Mouse (Mus musculus): Measurements from ENCODE around the gene Klc3.
A peak's percentile ranks its signal among the peaks of the same experiment; 100 is the strongest.

The Klc3 gene

GRCm38 (mm10) chr7:19405417-19405816 lies 1.5 kb upstream of the Klc3 start:
- DNase-seq, result peak; percentile 82

GRCm38 (mm10) chr7:19404476-19404875 lies 572 bp upstream of the Klc3 start, which contains the start of gene Ckm:
TSS of gene Ckm (plus strand) at chr7:19404776.
- DNase-seq, result no peak

DNA sequence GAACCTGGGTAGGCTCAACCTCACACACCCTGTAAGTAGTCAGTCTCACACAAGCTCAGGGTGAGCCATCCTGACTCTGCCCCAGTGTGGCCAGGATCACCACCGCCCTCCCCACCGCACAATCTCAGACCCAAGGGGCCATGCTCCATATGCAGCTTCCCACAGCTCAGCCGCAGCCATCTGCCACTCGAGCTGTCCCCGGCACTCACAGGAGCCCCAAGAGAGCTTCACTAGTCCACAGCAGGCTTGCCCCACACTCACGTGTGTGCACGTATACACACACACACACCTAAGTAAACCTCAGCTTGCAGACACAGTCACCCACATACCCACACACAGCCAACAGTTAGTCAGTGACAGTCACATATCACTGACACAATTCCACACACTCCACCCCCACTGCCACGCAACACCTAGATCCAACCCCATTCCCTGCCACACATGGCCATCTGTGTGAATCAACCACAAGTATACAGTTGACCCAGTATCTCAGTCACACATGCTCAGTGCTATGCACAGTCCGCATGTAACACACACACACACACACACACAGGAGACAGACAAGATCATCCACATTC lies 1.3 kb downstream of the Klc3 start:
- no peak for DNase-seq

DNA sequence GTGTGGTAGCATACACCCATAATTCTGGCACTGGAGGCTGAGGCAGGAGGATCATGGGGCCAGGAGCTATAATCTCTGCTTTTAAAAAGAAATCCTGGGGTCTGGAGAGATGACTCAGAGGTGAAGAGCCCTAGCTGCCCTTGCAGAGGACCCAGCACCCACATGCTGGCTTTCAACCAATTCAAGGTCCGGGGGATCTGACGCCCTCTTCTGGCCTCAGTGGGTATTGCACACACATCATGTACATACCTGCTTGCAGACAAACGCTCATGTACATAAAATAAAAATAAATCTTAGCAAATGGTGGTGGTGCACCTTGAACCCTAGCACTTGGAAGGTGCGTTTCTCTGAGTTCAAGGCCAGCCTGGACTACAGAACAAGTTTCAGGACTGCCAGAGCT lies 3.0 kb downstream of the Klc3 start:
- DNase-seq, result no peak

DNA sequence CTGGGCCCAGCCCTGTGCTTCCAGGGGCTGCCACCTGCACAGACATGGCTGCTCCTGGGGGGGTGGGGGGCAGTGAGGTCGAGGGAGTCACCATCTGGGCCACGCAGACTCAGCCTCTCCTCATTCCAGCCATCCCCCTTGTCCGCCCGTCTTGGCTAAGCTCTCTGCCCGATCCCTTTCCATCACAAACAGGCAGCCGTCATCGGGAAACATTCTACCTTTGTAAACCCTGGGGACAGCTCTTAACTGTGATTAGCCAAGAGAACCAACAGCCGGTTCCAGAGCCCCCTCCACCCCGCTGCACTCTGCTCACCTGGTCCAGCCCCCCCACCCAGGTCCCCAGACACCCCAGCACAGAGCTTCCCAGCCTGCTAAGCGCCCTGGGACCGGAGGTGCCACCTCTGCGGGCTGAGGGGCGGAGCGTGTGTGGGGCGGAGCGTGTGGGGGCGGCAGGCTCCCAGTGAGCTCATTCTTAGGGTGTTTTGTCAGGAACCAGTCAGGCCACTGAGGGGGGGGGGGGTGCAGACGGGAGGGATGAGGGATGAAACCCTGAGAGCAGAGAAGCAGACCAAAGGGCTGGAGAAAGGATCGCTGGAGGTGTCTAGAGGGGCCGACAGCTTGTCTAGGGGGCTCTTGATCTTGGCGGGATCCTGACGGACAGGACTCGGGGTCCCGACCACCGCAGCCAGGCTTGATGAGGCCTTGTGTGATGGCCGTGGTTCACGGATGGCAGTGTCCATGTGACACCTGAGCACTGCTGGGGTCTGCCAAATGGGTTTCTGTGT lies 4.2 kb downstream of the Klc3 start:
- DNase-seq, result no peak

DNA sequence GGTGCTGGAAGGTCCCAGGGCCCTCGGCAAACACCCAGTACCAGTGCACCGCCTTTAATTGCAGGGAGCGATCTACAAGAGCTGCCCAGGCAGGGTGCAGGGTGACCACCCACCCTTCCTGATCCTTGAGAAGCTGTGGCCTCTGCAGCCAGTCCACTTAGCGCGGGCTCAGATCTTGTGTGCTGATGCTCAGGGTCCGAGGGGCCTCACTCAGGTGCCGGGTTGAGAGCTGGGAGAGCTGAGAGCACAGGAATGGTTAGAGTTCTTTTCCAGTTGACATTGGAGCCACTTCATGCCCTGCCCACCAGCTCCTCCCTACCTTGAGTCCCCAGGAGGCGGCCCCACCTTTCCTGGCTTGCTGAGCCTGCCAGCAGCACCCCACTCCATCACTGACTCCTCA lies 9.4 kb downstream of the Klc3 start:
- no peak for DNase-seq

DNA sequence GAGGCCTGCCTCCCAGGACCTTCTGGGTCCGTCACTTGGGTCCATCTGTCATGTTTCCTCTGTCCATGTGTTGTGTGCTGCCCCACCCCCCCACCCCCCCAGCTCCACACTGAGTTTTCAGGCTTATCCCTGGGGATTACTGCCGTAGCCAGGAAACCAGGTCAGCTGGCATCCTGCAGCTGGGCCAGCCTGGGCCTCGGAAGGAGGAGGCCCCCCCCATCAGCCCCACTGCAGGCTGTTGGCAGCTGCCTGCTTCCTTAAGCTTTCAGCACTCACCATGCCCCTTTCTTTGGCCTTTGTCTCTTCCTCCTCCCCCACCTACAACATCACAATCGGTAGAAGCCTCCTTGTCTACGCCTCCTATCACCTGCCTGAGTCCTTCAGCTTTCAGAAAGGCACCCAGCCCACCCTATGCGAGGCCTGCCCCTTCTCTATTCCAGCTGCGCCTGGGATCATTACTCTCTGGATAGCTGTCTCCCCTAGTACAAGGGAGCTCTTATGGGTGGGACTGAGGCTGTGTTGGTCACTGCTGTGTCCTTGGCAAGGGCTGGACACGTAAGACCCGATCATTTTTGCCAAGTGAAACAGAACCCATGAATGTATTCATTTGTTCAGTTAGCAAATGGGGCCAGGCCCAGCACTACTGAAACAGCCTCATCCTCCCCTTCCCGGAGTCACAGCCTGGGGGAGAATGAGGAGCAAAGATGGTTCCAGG lies 15.0 kb downstream of the Klc3 start:
- no peak for DNase-seq

- no peak for DNase-seq
Measured at GRCm38 (mm10) chr7:19383708-19384107, 20.2 kb downstream of the Klc3 start.

DNA sequence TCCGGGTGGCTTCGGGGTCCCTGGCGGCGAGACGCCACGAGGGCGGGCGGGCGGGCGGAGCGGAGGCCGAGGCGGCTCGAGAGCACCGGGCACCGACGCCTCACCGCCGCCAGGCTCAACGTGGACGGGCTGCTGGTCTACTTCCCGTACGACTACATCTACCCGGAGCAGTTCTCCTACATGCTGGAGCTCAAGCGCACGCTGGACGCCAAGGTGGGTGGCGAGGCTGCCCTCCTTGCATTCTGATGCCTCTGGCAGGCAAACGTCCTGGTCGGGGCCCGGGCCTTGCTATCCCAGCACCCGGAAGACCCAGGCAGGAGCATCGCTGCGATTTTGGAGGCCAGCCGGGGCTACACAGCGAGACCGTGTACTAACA lies 21.8 kb downstream of the Klc3 start:
- no peak for DNase-seq

DNA sequence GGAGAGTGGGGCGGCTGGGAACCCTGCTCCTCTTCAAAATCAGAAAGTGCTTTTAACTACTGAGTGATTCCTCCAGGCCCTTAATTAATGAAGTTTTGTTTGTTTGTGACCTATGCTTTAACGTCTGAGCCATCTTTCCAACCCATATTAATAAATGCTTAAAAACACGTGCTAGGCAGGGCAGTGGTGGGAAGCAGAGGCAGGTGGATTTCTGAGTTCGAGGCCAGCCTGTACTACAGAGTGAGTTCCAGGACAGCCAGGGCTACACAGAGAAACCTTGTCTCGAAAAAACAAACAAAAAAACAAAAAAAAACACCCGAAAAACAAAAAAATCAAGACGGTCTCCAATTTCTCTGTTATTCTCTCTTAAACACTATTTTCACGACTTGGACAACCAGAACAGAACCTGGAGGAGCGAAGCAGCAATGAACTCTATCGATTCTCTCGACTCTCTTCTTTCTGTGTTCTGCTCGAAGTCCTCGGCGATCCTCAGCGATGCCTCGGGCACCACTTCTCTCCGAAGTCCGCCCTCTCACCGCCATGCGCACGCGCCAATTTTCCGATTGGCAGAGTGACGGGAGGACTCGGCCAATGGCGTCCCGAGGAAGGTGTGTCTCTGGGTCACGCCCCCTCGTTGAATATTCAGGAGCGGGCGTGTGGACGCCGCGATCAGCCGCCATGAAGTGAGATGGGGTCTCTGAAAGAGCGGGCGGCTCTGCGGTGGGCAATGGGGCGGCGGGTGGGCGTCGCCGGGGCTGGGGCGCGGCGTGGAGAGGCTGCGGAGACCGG lies 22.3 kb downstream of the Klc3 start, which contains the start of gene Ercc2:
TSS of gene Ercc2 (plus strand) at position 634 of the 789 bp plus-strand sequence.
- peak; percentile 99 for DNase-seq

DNA sequence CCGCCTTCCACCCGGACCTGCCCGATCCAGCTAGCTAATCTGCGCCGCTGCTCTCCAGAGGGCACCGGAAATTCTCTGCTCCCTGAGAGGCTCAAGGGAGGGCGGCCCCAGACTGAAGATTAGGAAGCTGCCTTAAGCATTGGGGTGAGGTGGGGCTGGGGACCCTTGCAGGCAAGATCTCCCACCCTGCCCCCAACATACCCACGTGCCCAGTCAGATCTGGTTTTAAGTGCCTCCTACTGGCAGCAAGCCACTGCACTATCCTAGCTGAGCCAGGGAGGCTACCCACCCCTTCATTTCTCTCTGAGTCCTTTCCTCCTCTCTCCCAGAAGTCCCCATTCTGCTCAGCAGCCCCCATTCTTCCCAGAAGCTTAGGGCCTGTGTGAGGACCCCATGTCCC lies 25.9 kb downstream of the Klc3 start:
- DNase-seq, result no peak

DNA sequence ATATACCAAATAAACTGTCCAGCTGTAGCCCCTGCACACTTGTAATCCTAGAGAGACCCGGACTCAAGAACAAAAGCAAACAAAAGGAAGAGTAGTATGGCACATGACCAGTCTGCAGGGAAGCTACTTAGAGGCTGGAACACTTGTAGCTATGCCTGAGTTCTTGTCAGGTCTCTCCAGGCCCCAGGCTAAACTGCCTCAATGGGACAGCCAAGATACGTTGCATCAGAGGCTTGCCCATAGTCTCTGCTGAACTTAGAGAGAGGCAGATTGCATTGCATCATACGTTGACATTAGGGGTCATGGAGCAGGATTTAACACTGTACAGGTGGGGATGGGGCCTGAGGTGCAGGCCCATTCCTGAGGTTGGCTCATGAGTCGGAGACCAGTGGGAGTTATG lies 27.9 kb downstream of the Klc3 start:
- no peak for DNase-seq

DNA sequence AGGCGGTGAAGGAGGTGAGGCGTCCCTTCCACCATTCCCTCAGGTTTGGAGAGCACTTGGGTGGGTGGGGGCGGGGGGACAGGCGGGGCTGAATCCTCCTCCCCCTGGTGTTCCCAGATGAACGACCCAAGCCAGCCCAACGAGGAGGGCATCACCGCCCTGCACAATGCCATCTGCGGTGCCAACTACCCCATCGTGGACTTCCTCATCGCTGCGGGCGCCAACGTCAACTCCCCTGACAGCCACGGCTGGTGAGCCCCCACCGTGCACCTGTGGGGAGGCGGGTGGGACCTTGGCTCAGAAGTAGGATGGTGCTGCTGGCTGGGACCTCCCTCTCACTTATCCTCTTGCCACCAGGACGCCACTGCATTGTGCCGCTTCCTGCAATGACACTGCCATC lies 28.5 kb downstream of the Klc3 start:
- DNase-seq, result no peak

DNA sequence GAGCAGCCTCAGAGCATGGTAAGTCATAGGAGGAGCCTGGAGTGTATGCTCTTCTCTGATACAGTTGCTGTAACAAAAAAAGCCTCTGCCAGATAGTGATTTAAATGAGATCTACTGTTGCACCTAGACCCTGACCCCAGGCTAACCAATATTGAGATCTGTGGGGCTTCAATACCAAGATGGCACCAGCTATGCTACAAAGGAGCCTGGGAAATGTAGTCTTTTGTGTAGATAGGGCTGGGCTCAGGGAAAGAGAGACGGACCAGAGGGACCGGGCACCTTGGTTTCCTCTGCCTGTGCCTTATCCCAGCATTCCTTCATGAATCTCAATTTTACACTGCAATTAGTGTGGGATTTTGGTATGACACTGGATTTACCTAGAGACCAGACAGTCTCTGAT lies 30.5 kb downstream of the Klc3 start:
- DNase-seq, result no peak

DNA sequence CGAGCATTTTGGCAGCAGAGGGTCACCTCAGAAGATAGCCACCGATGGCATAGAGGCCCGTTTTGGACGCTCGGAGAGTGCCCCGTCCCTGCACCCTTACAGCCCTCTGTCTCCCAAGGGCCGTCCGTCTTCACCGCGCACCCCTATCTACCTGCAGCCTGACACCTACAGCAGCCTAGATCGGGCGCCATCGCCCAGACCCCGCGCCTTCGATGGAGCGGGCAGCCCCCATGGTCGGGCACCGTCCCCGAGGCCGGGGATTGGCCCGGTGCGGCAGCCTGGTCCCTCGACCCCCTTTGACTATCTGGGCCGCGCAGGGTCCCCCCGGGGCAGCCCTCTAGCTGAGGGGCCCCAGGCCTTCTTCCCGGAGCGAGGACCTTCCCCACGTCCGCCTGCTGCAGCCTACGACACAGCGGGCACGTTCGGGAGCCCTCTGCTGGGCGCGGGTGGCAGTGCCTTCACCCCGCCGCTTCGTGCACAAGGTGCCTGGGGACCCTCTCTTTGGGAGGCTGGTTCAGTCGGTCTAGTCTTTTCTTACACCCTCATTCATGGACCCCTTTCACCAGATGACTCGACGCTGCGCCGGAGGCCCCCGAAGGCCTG lies 34.0 kb downstream of the Klc3 start:
- DNase-seq, result peak; percentile 75

- no peak for DNase-seq
Measured at GRCm38 (mm10) chr7:19368380-19368779, 35.5 kb downstream of the Klc3 start.

- DNase-seq, result no peak
Measured at GRCm38 (mm10) chr7:19365376-19365775, 38.5 kb downstream of the Klc3 start.

DNA sequence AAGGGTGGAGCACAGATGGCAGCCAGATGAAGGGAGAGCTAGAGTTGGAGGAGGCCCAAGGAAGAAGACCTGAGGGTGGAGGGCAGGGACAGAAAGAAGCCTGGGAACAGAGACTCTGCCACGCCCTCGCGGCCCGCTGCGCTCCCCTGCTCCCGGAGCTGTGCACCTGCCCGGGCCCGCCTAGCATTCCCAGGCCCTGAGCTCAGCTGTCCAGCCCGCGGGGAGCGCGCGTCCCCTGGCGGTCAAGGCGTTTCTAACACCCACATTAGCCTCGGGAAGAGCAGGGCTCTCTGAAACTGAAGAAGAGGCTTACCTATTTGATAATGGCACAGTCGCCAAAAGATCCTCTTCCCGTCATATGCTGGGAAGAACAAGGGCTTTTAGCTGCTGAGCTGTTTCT lies 40.0 kb downstream of the Klc3 start:
- peak; percentile 78 for DNase-seq

GRCm38 (mm10) chr7:19362276-19362675 lies 41.6 kb downstream of the Klc3 start:
- DNase-seq, result no peak

DNA sequence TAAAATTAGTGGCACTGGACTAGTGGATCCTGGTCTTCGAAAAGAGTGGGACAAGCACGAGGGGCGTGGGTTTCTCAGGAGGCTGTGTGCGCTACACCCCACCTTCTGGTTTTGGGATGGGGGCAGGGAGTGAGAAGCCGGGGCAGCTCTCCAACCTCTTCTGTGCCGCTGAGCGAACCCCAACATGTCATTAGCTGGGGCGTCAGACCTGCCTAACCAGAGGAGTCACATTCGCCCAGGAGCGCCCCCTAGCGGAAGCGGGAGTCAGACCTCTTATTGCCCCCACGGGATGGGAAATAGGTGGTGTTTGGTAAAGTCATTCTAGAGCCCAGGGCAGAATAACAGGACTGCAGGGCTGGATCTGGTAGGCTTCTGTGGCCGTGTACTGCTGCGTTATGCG lies 42.2 kb downstream of the Klc3 start:
- peak; percentile 73 for DNase-seq

DNA sequence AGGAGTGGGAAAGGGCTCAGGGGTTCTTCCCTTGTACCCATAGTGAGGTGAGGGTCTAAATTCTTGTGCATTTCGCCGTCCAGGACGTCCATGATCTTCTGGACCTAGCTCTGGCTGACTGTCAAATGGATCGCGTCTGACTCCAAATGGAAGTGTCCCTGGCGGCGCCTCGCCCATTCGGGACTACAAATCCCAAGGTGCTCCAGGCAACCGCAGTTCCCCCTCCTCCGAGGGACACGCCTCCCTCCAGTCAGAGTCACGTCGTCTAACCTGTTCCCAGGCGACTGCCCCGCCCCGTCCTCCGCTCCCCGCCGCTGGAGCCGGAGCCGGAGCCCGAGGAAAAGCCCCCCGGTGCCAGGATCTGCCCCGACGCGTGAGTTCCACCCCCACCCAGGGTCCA lies 43.0 kb downstream of the Klc3 start:
- peak; percentile 89 for DNase-seq

DNA sequence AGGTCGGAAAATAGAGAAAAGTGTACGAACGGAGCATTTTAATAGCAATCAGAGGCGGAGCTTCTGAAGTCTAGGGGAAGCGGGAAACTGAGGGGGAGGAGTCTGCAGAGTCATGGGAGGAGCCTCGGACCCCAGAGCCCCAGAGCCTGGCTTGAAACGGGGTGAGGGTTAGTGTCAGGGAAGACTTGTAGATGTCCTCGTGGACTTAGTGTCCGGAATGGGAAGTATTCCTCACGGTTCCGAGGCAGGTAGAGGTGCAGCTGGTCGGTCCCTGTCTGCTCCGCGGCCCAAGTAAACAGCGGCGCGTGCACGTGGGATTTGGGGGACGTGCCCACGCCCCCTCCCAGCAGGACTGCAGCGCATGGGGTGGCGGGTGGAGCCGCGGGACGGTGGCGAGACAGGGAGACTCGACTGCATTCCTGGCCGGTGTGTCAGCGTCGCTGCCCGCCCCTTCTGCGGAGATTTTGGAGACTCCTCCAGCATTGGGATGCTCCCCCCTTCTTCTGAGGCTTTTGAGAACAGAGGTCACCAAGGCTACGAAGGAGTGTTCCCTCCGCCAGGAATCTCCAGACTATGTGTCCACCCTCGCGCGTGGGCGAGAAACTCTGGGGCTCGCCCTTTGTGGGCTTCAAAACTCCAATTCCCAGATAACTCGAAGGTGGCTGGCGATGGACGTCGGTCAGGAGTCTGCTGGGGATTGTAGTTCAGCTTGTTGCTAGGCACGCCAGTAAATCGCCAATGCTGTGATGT lies 43.8 kb downstream of the Klc3 start:
- DNase-seq, result peak; percentile 71
